8 mouse cellular contexts compared by ENCODE assay signal in the genomic region with DNA sequence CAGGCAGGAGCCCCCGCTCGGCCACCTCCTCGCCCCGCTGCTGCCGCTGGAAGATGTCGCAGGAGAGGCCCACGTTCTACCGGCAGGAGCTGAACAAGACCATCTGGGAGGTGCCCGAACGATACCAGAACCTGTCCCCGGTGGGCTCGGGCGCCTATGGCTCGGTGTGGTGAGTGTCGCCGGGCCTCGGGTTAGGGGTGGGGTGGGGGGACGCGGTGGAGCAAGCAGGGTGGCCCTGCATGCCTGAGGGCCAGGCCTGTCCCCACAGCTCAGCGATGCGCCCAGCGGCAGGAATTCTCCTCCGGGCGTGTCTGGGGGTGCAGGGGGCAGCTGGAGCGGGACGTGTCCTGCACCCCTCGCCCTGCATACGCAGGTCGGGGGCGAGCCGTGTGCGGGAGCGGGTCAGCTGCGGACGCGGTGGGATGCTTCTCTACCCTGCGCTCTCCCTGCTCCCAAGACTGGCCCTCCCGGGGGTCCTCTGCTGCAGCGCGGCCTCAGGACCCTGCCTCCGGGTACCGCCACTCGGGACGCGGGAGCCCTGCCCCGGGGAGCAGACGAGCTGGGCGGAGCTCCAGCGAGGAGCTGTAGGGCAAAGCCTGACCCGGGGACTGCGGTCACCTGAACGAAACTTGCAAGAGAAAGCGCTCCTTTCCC. TPM values are rescaled to one million over a fixed set of nuclear protein-coding genes. Genes with fewer than 3 reads are reported as not detected.
DNase-seq lines count a peak whose midpoint lies in the region; ATAC-seq and TF ChIP-seq lines count a peak whose summit lies in the region.

No protein-coding gene starts in this region.

- peaks cover 43% of the 10 kb centered on the region for H3K4me1 ChIP-seq in forebrain, embryonic 13.5 days
- peaks cover 30% of the 10 kb centered on the region for H3K4me1 ChIP-seq in hindbrain, embryonic 12.5 days
- peaks cover 28% of the 10 kb centered on the region for H3K4me1 ChIP-seq in liver, adult 2 months (ENCODE audit: control insufficient read depth, insufficient read depth, low read length)
- peaks cover 17% of the 10 kb centered on the region for H3K4me1 ChIP-seq in testis, adult 2 months (ENCODE audit: control insufficient read depth, insufficient read depth, low read length)

- peak overlapping the region; percentile 95 for H3K27ac ChIP-seq in forebrain, embryonic 13.5 days
- H3K27ac ChIP-seq in hindbrain, embryonic 12.5 days: peak overlapping the region; percentile 98
- peak overlapping the region; percentile 71 for H3K27ac ChIP-seq in liver, adult 2 months (replicated peaks; ENCODE audit: insufficient read depth, low read depth, low read length)
- peak overlapping the region; percentile 83 for H3K27ac ChIP-seq in testis, adult 2 months (ENCODE audit: control insufficient read depth, insufficient read depth, low read depth, low read length)

- TF ChIP-seq CTCF in liver, adult 2 months (IDR thresholded peaks at IDR 0.05; ENCODE audit: low read depth, low read length): no peak
- no peak for TF ChIP-seq CTCF in testis, adult 2 months (IDR thresholded peaks at IDR 0.05; ENCODE audit: control insufficient read depth, insufficient read depth, insufficient replicate concordance, low read depth, low read length)

- peak overlapping the region; percentile 78 for H3K4me2 ChIP-seq in forebrain, embryonic 13.5 days
- H3K4me2 ChIP-seq in hindbrain, embryonic 12.5 days (replicated peaks): peak overlapping the region; percentile 67

- DNase-seq in left cerebral cortex, adult 18-20 months (ENCODE audit: low spot score in 2 of 2): peak; percentile 24 to 31
- no peak for DNase-seq in left cerebral cortex, postnatal 14 days (ENCODE audit: low spot score in 2 of 2)
- peak; percentile 70 for DNase-seq in liver, adult 2 months (ENCODE audit: extremely low read depth, low read depth, low spot score)
- peak; percentile 75 for DNase-seq in neural tube, embryonic 10.5 days (ENCODE audit: extremely low spot score, low spot score)

- no peaks in the 10 kb centered on the region for H3K36me3 ChIP-seq in forebrain, embryonic 13.5 days (ENCODE audit: poor library complexity, severe bottlenecking)
- H3K36me3 ChIP-seq in hindbrain, embryonic 12.5 days: no peaks in the 10 kb centered on the region
- no peaks in the 10 kb centered on the region for H3K36me3 ChIP-seq in liver, adult 2 months (ENCODE audit: control insufficient read depth, insufficient read depth, low read length)
- H3K36me3 ChIP-seq in testis, adult 2 months (ENCODE audit: control insufficient read depth, insufficient read depth, low read length): peaks cover 3% of the 10 kb centered on the region; the same call in 1 of the 2 replicates

- peak overlapping the region; percentile 94 for H3K9ac ChIP-seq in forebrain, embryonic 13.5 days
- peak overlapping the region; percentile 97 for H3K9ac ChIP-seq in hindbrain, embryonic 12.5 days
- peak overlapping the region; percentile 98 for H3K9ac ChIP-seq in liver, adult 2 months (ENCODE audit: low read depth, low read length)

- H3K9me3 ChIP-seq in forebrain, embryonic 13.5 days (replicated peaks): no peaks in the 10 kb centered on the region
- H3K9me3 ChIP-seq in hindbrain, embryonic 12.5 days (replicated peaks): no peaks in the 10 kb centered on the region

- H3K27me3 ChIP-seq in forebrain, embryonic 13.5 days: peaks cover 18% of the 10 kb centered on the region
- peaks cover 11% of the 10 kb centered on the region for H3K27me3 ChIP-seq in hindbrain, embryonic 12.5 days
- no peaks in the 10 kb centered on the region for H3K27me3 ChIP-seq in liver, adult 2 months (ENCODE audit: control insufficient read depth, insufficient read depth, low read length)
- no peaks in the 10 kb centered on the region for H3K27me3 ChIP-seq in testis, adult 2 months (ENCODE audit: control insufficient read depth, insufficient read depth, low read length)

- H3K4me3 ChIP-seq in forebrain, embryonic 13.5 days: peak overlapping the region; percentile 99
- H3K4me3 ChIP-seq in hindbrain, embryonic 12.5 days: peak overlapping the region; percentile 99
- peak overlapping the region; percentile 97 for H3K4me3 ChIP-seq in liver, adult 2 months (ENCODE audit: insufficient read depth, low read depth, low read length)
- H3K4me3 ChIP-seq in testis, adult 2 months (ENCODE audit: control insufficient read depth, low read depth, low read length): peak overlapping the region; percentile 89

- 0 out of 2 replicates have a peak, but pooled peaks have one; percentile 6 for TF ChIP-seq POLR2A in liver, adult 2 months (IDR thresholded peaks at IDR 0.05; ENCODE audit: extremely low read depth, insufficient read depth, low read length)
- no peak for TF ChIP-seq POLR2A in testis, adult 2 months (IDR thresholded peaks at IDR 0.05; ENCODE audit: control insufficient read depth, low read depth, low read length)

- WGBS in forebrain, embryonic 13.5 days: 1% methylated on average over 51 of the region's 53 CpGs
- 1% methylated on average over 50 of the region's 53 CpGs for WGBS in hindbrain, embryonic 12.5 days
- under 1% methylated on average over 53 of the region's 53 CpGs for WGBS in liver, adult 2 months

- ATAC-seq in cerebellum, adult (ENCODE audit: insufficient number of reproducible peaks, low FRiP score, low TSS enrichment): peak; percentile 28; the same call in 1 of the 2 replicates
- peak; percentile 64 for ATAC-seq in forebrain, embryonic 13.5 days
- peak; percentile 66 for ATAC-seq in hindbrain, embryonic 12.5 days (ENCODE audit: low FRiP score)

- intact Hi-C loops in left cerebral cortex, postnatal 14 days (cut with DNase I): loop anchor here (2.0 to 10.0 kb wide), 3 partner anchors 50 to 183 kb away; partner anchors contain the start of gene Brpf3

- peaks cover 20% of the 10 kb centered on the region for H3K79me2 ChIP-seq in liver, adult 2 months (ENCODE audit: control insufficient read depth, insufficient read depth, low read length)

RNA-seq across cellular contexts. Expression of gene Mapk14, which starts 0.7 kb away (rescaled TPM):
- 10 to 100 TPM; 83.5 to 88.7 TPM for total RNA-seq in left cerebral cortex, adult 18-20 months (2021)
- total RNA-seq in left cerebral cortex, postnatal 14 days (2021): 10 to 100 TPM; 71.7 to 81.7 TPM
- 27.1 and 29.6 TPM in 2 replicates for polyA plus RNA-seq in forebrain, embryonic 13.5 days (2015; fragmentation: Nextera tagmentation; extraction: Ambion mirVana)
- polyA plus RNA-seq in hindbrain, embryonic 12.5 days (2016; fragmentation: Nextera tagmentation; extraction: Ambion mirVana): 40.1 and 45.9 TPM in 2 replicates
- total RNA-seq in liver, adult 2 months (2014; rRNA removed): 37.7 and 50.8 TPM in 2 replicates
- polyA plus RNA-seq in liver, adult 2 months (2012; rRNA removed): 51.6 and 55.3 TPM in 2 replicates
- 10.9 and 14.2 TPM in 2 replicates for polyA plus RNA-seq in testis, adult 2 months (2012; rRNA removed)

RNA-seq across cellular contexts. Expression of gene Slc26a8, which starts 1.8 kb away (rescaled TPM):
- total RNA-seq in left cerebral cortex, adult 18-20 months (2021): 1 to 10 TPM; 6.5 to 9.5 TPM
- total RNA-seq in left cerebral cortex, postnatal 14 days (2021): 1 to 10 TPM; 7.6 to 10.0 TPM
- 0.86 and 0.99 TPM in 2 replicates for polyA plus RNA-seq in forebrain, embryonic 13.5 days (2015; fragmentation: Nextera tagmentation; extraction: Ambion mirVana)
- 0.44 and 0.63 TPM in 2 replicates for polyA plus RNA-seq in hindbrain, embryonic 12.5 days (2016; fragmentation: Nextera tagmentation; extraction: Ambion mirVana)
- not detected in 2 replicates for total RNA-seq in liver, adult 2 months (2014; rRNA removed)
- 0.04 and 0.11 TPM in 2 replicates for polyA plus RNA-seq in liver, adult 2 months (2012; rRNA removed)
- 170 and 188 TPM in 2 replicates for polyA plus RNA-seq in testis, adult 2 months (2012; rRNA removed)

RNA-seq across cellular contexts. Expression of gene AC170998.1, which starts 34.1 kb away (rescaled TPM):
- total RNA-seq in left cerebral cortex, adult 18-20 months (2021): 1 to 10 TPM; 2.8 TPM
- 1 to 10 TPM; 1.4 to 2.7 TPM for total RNA-seq in left cerebral cortex, postnatal 14 days (2021)
- 2.1 and 3.5 TPM in 2 replicates for polyA plus RNA-seq in forebrain, embryonic 13.5 days (2015; fragmentation: Nextera tagmentation; extraction: Ambion mirVana)
- 3.2 and 3.5 TPM in 2 replicates for polyA plus RNA-seq in hindbrain, embryonic 12.5 days (2016; fragmentation: Nextera tagmentation; extraction: Ambion mirVana)
- 2.3 and 2.8 TPM in 2 replicates for total RNA-seq in liver, adult 2 months (2014; rRNA removed)
- polyA plus RNA-seq in liver, adult 2 months (2012; rRNA removed): not detected in 2 replicates
- not detected in 2 replicates for polyA plus RNA-seq in testis, adult 2 months (2012; rRNA removed)

Comparison
In these comparisons a context has a peak if more than half of its experiments do, and no peak if none do; other contexts are left out.
1. DNase-seq: peak in left cerebral cortex, adult 18-20 months (2 of 2), liver, adult 2 months (single experiment) and neural tube, embryonic 10.5 days (single experiment); none in left cerebral cortex, postnatal 14 days (0 of 2).
2. RNA of gene Slc26a8, which starts 1.8 kb away (polyA plus RNA-seq): 170 to 188 TPM in testis, adult 2 months; 0.86 to 0.99 TPM in forebrain, embryonic 13.5 days, 0.44 to 0.63 TPM in hindbrain, embryonic 12.5 days and 0.04 to 0.11 TPM in liver, adult 2 months; every median in the first group is over 10 times any median in the second.
3. Peak in every context shown above with its lines, with median percentiles within 50 percentile points of each other: ATAC-seq, H3K27ac ChIP-seq, H3K4me3 ChIP-seq and H3K9ac ChIP-seq.